Comparison of ENCODE assay signal across 31 mouse cellular contexts in genomic region chr7:24751610-24752009, GRCm38 (mm10). TPM values are rescaled to one million over a fixed set of nuclear protein-coding genes. Genes with fewer than 3 reads are reported as not detected.
"Had no signal": no experiment of that assay in that cellular context is flagged by ENCODE, and none has a peak within 500 bp of the region (broad histone marks: within the 10 kb centered on the region; RNA-seq: fewer than 3 reads in every experiment).

No protein-coding gene starts in this region.

- H3K4me3 ChIP-seq: heart, adult 2 months; heart, embryonic 13.5 days; heart, embryonic 15.5 days; hindbrain, embryonic 13.5 days; hindbrain, embryonic 15.5 days; limb, embryonic 13.5 days; limb, embryonic 15.5 days; liver, embryonic 12.5 days had no signal

- DNase-seq: gastrocnemius, postnatal 14 days; gastrocnemius, postnatal 36 days; heart, adult 11 months; heart, adult 2 months; heart, postnatal 14 days; heart, postnatal 36 days; kidney, adult 11 months; kidney, adult 9 months; kidney, postnatal 14 days; layer of hippocampus, adult 9-11 months; layer of hippocampus, postnatal 36 days; left cerebral cortex, postnatal 4 days had no signal

- H3K9me3 ChIP-seq: heart, embryonic 13.5 days; heart, embryonic 15.5 days; hindbrain, embryonic 13.5 days; hindbrain, embryonic 15.5 days; limb, embryonic 13.5 days; limb, embryonic 15.5 days; liver, embryonic 12.5 days had no signal

- ATAC-seq: hindbrain, postnatal 0 days; intestine, embryonic 16.5 days; liver, embryonic 12.5 days had no signal

- H3K9ac ChIP-seq: heart, embryonic 13.5 days; heart, embryonic 15.5 days; hindbrain, embryonic 13.5 days; hindbrain, embryonic 15.5 days; limb, embryonic 13.5 days; limb, embryonic 15.5 days; liver, embryonic 12.5 days; liver, embryonic 14.5 days had no signal

- H3K36me3 ChIP-seq: heart, embryonic 13.5 days; heart, embryonic 15.5 days; hindbrain, embryonic 13.5 days; hindbrain, embryonic 15.5 days; limb, embryonic 13.5 days; limb, embryonic 15.5 days; liver, embryonic 12.5 days had no signal

- H3K27ac ChIP-seq: heart, adult 2 months; heart, embryonic 13.5 days; heart, embryonic 15.5 days; hindbrain, embryonic 13.5 days; hindbrain, embryonic 15.5 days; hindbrain, postnatal 0 days; limb, embryonic 13.5 days; limb, embryonic 15.5 days; liver, embryonic 12.5 days; liver, embryonic 14.5 days had no signal

- H3K27me3 ChIP-seq: hindbrain, embryonic 13.5 days; hindbrain, embryonic 15.5 days; limb, embryonic 13.5 days; limb, embryonic 15.5 days; liver, embryonic 12.5 days had no signal

- H3K4me1 ChIP-seq: heart, embryonic 15.5 days; limb, embryonic 13.5 days; limb, embryonic 15.5 days; liver, embryonic 12.5 days had no signal

- H3K4me2 ChIP-seq: heart, embryonic 11.5 days; heart, embryonic 13.5 days; heart, embryonic 15.5 days; hindbrain, embryonic 13.5 days; hindbrain, embryonic 15.5 days; limb, embryonic 13.5 days; limb, embryonic 15.5 days; liver, embryonic 12.5 days had no signal

RNA-seq across cellular contexts. Expression of gene Cd177, which starts 8.5 kb away (rescaled TPM):
- polyA plus RNA-seq: hindbrain, embryonic 11.5 days; limb, embryonic 11.5 days; limb, embryonic 13.5 days had no signal

RNA-seq across cellular contexts. Expression of gene Gm4763, which starts 24.9 kb away (rescaled TPM):
- polyA plus RNA-seq: gonadal fat pad, adult 2 months; heart, adult 2 months; heart, embryonic 11.5 days; heart, embryonic 13.5 days; heart, embryonic 15.5 days; heart, postnatal 0 days; hindbrain, embryonic 11.5 days; hindbrain, embryonic 13.5 days; hindbrain, embryonic 15.5 days; hindbrain, postnatal 0 days; intestine, embryonic 14.5 days; intestine, embryonic 16.5 days; large intestine, adult 2 months; limb, embryonic 11.5 days; limb, embryonic 13.5 days; limb, embryonic 15.5 days; liver, adult 2 months; liver, embryonic 12.5 days; liver, embryonic 14.5 days; liver, embryonic 16.5 days had no signal

RNA-seq across cellular contexts. Expression of gene Ceacam10, which starts 25.4 kb away (rescaled TPM):
- polyA plus RNA-seq: heart, adult 2 months; heart, embryonic 11.5 days; heart, embryonic 13.5 days; heart, postnatal 0 days; hindbrain, embryonic 11.5 days; hindbrain, embryonic 13.5 days; intestine, embryonic 14.5 days; liver, adult 2 months had no signal

RNA-seq across cellular contexts. Expression of gene BC049730, which starts 42.6 kb away (rescaled TPM):
- polyA plus RNA-seq: heart, adult 2 months; heart, embryonic 11.5 days; heart, embryonic 13.5 days; heart, embryonic 15.5 days; heart, postnatal 0 days; hindbrain, embryonic 11.5 days; hindbrain, embryonic 13.5 days; hindbrain, embryonic 15.5 days; hindbrain, postnatal 0 days; intestine, embryonic 14.5 days; intestine, embryonic 16.5 days; large intestine, adult 2 months; limb, embryonic 11.5 days; limb, embryonic 13.5 days; limb, embryonic 15.5 days; liver, adult 2 months; liver, embryonic 12.5 days; liver, embryonic 14.5 days; liver, embryonic 16.5 days had no signal
